Mouse (Mus musculus): ENCODE measurements around the gene Tas2r137. TPM values are rescaled to one million over a fixed set of nuclear protein-coding genes. Genes with fewer than 3 reads are reported as not detected.

Tas2r137 gene
- not detected in 2 replicates for polyA plus RNA-seq (2015; fragmentation: Nextera tagmentation; extraction: Ambion mirVana)

DNA sequence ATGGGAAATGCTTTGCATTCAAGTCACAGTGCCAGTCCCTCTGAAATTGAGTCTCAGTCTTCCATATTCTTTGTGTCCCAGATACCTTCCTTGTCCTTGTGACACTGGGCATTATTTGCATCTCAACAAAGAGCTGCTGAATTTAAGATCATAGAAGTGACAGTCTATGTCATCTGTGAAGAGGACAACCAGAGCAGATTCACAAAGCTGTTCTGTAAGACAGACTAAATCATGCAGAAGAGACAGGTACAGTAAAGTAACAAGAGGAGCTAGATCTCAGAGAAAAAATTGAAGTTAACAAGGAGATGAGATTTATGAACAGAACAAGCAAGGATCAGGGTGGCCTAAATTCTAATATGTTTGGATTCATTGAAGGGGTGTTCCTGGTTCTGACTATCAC is at the start of gene Tas2r137:
TSS of gene Tas2r137 (plus strand) at position 301 of the 400 bp plus-strand sequence.
- H3K27me3 ChIP-seq = no peaks in the 10 kb centered on the region
- H3K4me3 ChIP-seq = no peak within 1 kb of the TSS
- no peak within 1 kb of the TSS for H3K4me2 ChIP-seq
- no peak within 1 kb of the TSS for H3K9ac ChIP-seq
- no peak within 1 kb of the TSS for H3K27ac ChIP-seq
- H3K36me3 ChIP-seq = no peaks in the 10 kb centered on the region
- H3K9me3 ChIP-seq (replicated peaks) = no peaks in the 10 kb centered on the region
- H3K4me1 ChIP-seq (replicated peaks) = no peaks in the 10 kb centered on the region
- ATAC-seq (replicated peaks; ENCODE audit: insufficient number of reproducible peaks, insufficient read depth, low FRiP score, low read depth) = no peak

DNA sequence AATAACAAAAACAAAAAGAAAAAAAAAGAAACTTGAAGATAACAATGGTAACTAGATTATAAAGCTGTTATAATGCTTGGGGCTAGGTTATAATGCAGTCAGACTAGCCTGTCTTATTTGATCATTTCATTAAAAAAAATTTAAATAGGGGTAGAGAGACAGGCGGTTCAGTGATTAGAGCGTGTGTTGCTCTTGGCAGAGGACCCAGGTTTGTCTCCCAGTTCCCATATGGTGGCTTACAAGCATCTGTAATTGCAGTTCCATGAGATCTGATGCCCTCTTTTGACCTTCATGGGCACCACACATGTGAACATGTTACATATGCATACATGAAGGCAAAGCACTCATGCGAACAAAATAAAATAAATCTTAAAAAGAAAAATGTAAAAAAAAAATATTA is 49.8 kb upstream of the Tas2r137 start:
- H3K9ac ChIP-seq = no peak overlapping the region
- WGBS = 64% methylated on average over 3 of the region's 3 CpGs
- peaks cover 4% of the 10 kb centered on the region for H3K4me1 ChIP-seq (replicated peaks)
- no peaks in the 10 kb centered on the region for H3K36me3 ChIP-seq
- no peak overlapping the region for H3K4me3 ChIP-seq
- H3K27me3 ChIP-seq = peaks cover 25% of the 10 kb centered on the region
- no peak overlapping the region for H3K27ac ChIP-seq
- no peak for ATAC-seq (replicated peaks; ENCODE audit: insufficient number of reproducible peaks, insufficient read depth, low FRiP score, low read depth)
- H3K9me3 ChIP-seq (replicated peaks) = no peaks in the 10 kb centered on the region
- H3K4me2 ChIP-seq = no peak overlapping the region

DNA sequence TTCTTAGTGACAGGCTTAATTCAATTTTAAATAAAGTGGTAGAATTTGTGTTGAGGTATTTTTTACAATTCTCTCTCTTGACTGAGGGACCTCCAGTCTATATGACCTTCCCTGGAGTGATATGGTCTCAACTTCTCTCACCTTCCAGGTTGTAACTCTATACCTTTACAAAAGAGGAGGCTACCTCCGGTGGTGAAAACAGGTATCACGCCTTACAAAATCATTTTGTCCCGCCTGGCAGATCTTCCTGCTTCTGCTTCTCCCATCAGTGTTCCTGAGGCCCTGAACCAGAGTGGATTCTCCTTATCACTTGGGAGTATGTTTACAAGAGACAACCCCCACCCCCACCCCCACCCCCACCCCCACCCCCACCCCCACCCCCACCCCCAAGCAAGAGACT is 49.3 kb upstream of the Tas2r137 start:
- ATAC-seq (replicated peaks; ENCODE audit: insufficient number of reproducible peaks, insufficient read depth, low FRiP score, low read depth) = no peak
- 33% methylated on average over 3 of the region's 3 CpGs for WGBS
- 0 out of 2 replicates have a peak, but pooled peaks cover 2% of the 10 kb centered on the region for H3K4me1 ChIP-seq (replicated peaks)

DNA sequence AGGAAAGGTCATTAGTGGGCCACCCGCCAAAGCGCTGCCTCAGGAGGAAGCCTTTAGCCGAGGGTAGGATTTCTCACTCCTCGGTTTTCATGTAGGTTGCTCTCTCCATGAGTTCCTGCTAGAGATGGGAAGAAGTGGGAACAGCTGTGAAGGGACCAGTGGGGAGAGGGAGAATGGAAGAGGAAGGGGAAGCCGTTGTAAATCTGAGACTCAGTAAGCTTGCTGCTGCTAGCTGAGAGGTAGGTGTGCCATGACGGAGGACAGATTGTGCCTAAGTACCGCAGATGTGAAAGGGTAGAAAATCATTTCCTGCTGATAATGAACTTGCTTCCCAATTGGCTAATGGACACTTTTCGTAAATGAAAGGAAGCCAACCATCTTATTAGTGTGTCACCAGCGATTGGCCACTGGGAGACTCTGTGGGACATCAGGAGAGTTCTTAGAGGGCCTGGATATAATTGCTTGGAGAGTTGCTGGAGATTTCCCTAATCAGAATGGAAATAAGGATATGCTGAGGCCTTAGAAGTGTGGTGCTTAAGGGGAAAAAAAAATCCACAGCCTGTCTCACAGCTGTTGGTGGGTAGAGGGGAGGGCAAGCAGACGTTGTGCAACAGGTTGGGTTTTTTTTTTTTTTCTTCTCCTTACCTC is 47.6 kb upstream of the Tas2r137 start:
- Histone ChIP-seq H3K9ac (no peak overlapping the region), H3K4me2 (no peak overlapping the region), H3K36me3 (no peaks in the 10 kb centered on the region), H3K27ac (no peak overlapping the region), H3K9me3 (replicated peaks) (no peaks in the 10 kb centered on the region), H3K4me1 (replicated peaks) (0 out of 2 replicates have a peak, but pooled peaks cover 2% of the 10 kb centered on the region), H3K4me3 (no peak overlapping the region), H3K27me3 (peaks cover 26% of the 10 kb centered on the region)
- no peak for ATAC-seq (replicated peaks; ENCODE audit: insufficient number of reproducible peaks, insufficient read depth, low FRiP score, low read depth)
- WGBS = 21% methylated on average over 10 of the region's 10 CpGs

More for the DNA sequence above, 49.3 kb upstream of the Tas2r137 start:
- H3K9me3 ChIP-seq (replicated peaks) = no peaks in the 10 kb centered on the region
- no peak overlapping the region for H3K4me2 ChIP-seq
- no peaks in the 10 kb centered on the region for H3K36me3 ChIP-seq
- no peak overlapping the region for H3K9ac ChIP-seq
- H3K4me3 ChIP-seq = no peak overlapping the region
- H3K27me3 ChIP-seq = peaks cover 29% of the 10 kb centered on the region
- no peak overlapping the region for H3K27ac ChIP-seq

DNA sequence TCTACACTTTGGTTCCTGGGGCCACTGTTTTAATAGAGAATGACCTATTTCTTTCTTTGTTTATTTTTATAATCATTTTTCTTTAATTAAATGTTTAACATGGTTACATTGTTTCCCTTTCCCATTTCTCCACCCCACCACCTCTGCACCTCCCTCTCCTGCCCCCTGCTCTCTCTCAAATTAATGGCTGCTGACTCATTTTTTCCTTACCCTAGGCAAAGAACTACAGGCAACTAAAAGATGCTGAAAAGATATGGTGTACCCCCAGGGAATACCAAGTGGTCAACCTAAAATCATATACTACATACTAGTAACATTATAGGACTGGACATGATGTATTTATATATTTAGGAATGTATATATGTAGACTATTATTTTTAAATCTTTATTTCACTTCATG is 42.4 kb upstream of the Tas2r137 start:
- Histone ChIP-seq H3K4me3 (no peak overlapping the region), H3K27ac (no peak overlapping the region), H3K36me3 (no peaks in the 10 kb centered on the region), H3K27me3 (0 out of 2 replicates have a peak, but pooled peaks cover 12% of the 10 kb centered on the region), H3K9ac (no peak overlapping the region), H3K4me1 (replicated peaks) (no peaks in the 10 kb centered on the region), H3K4me2 (no peak overlapping the region), H3K9me3 (replicated peaks) (no peaks in the 10 kb centered on the region)
- ATAC-seq (replicated peaks; ENCODE audit: insufficient number of reproducible peaks, insufficient read depth, low FRiP score, low read depth) = no peak

DNA sequence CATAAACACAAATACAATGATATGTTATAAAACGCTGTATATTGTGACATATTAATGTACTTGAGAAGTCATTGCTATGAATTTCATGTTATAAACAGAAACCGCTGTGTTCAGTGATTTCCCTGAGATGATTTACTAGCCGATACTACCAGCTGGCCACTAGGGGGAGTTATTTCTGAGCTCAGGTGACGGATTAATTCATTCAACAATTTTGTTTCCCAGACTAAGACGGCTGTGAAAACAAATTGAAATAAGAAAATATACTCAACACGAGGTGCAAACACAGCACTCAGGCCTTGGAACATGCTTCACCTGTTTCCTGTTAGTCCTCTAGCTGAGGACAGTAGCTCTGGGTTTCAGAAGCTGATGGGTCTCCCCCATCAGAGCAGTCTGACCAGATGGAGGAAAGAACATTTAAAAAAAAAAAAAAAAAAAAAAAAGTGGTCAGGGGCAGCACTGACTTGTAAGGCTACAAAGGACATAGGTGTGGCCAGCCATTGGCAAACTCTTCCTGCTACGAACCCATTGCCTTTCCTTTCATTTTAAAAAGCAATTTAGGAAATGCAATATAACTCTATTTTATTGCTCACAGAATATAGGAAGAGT is 36.5 kb upstream of the Tas2r137 start:
- Histone ChIP-seq H3K9me3 (replicated peaks) (no peaks in the 10 kb centered on the region), H3K27ac (no peak overlapping the region), H3K27me3 (0 out of 2 replicates have a peak, but pooled peaks cover under 1% of the 10 kb centered on the region), H3K36me3 (no peaks in the 10 kb centered on the region), H3K4me3 (no peak overlapping the region), H3K9ac (no peak overlapping the region), H3K4me2 (no peak overlapping the region), H3K4me1 (replicated peaks) (no peaks in the 10 kb centered on the region)
- WGBS = 26% methylated on average over 7 of the region's 7 CpGs
- ATAC-seq (replicated peaks; ENCODE audit: insufficient number of reproducible peaks, insufficient read depth, low FRiP score, low read depth) = no peak

DNA sequence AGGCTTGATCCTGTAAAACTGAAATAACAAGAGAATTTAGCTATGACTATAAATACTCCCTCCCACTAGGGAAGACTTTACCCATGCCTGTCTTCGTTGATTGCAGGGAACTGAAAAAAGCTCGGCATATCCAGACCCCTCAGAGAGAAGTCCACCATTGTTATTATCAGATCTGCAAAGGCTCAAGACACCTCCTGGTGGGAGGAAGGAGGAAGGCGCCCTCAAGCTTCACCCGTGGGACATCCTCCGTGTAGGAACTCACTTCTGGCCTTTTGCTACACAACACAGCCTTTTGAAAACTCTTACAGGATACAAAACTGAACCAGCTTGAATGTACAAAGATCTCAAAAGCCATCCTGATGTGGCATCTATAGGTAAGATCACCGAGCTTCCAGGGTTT is 25.3 kb upstream of the Tas2r137 start:
- H3K27me3 ChIP-seq = no peaks in the 10 kb centered on the region; the same call in 1 of the 2 replicates
- 42% methylated on average over 6 of the region's 6 CpGs for WGBS
- no peaks in the 10 kb centered on the region for H3K36me3 ChIP-seq
- no peak for ATAC-seq (replicated peaks; ENCODE audit: insufficient number of reproducible peaks, insufficient read depth, low FRiP score, low read depth)
- no peak overlapping the region for H3K4me2 ChIP-seq
- no peak overlapping the region for H3K4me3 ChIP-seq
- no peaks in the 10 kb centered on the region for H3K4me1 ChIP-seq (replicated peaks)
- H3K9me3 ChIP-seq (replicated peaks) = no peaks in the 10 kb centered on the region
- H3K27ac ChIP-seq = no peak overlapping the region
- H3K9ac ChIP-seq = no peak overlapping the region

DNA sequence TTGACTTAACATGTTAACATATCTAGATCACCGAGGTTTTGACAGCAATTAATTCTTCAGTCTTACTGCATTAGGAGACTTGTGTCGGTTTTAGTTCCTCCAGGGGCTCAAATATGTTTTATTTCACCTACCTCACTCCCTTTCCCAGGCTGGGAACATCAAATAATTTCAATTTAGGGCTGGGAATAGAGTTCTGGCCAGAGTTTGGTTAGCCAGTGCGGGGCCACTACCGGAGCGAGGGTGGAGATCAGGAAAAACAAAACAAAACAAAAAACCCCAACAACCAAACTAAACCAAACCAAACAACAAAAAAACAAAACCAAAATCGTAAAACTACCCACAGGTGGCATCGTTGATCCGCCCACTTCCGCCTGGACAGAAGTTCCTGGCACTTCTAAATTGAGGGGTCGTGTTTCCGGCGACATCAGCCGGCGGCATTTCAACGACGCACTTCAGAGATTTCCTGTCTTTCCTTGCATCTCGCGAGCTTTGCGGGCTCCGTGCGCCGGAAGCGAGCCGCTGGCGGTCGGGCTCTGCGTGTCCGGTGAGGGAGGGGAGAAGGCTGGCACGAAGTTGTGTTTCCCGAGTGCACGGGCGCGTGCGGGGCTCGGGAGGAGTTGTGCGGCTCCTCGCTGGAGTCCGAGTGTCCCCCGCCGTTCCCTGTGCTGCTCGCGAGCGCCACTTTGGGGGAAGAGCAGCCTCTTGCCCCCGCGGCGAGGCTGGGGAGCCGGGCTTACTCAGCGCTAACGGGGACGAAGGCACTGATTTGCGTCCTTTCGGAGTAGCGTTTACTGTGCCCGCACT is 19.9 kb upstream of the Tas2r137 start, which contains the start of gene Ssbp1:
TSS of gene Ssbp1 (plus strand) at position 437 of the 804 bp plus-strand sequence.
- Histone ChIP-seq H3K4me1 (replicated peaks) (peaks cover 6% of the 10 kb centered on the region), H3K27ac (peak within 1 kb of the TSS; percentile 89), H3K4me2 (peak within 1 kb of the TSS; percentile 84), H3K9ac (peak within 1 kb of the TSS; percentile 78), H3K4me3 (peak within 1 kb of the TSS; percentile 64), H3K27me3 (no peaks in the 10 kb centered on the region), H3K36me3 (peaks cover 28% of the 10 kb centered on the region), H3K9me3 (replicated peaks) (no peaks in the 10 kb centered on the region)
- under 1% methylated on average over 54 of the region's 54 CpGs for WGBS
- ATAC-seq (replicated peaks; ENCODE audit: insufficient number of reproducible peaks, insufficient read depth, low FRiP score, low read depth) = peak; percentile 95

DNA sequence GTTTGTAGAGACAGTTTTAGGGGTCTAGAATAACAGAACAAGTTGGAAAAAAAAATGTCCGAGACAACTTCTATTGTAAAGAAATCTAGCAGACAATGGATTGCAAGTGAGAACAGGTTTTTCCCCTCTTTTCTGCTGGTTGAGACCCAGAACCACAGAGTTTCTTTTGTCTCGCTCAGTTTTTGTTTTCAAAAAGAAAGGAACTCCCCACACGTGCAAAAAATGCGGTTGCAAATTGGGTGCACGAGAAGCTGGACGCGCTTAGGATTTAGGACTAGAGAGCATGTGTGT is 19.4 kb upstream of the Tas2r137 start:
- H3K4me3 ChIP-seq = peak overlapping the region; percentile 64
- peak overlapping the region; percentile 89 for H3K27ac ChIP-seq
- H3K4me1 ChIP-seq (replicated peaks) = peaks cover 6% of the 10 kb centered on the region
- H3K36me3 ChIP-seq = peaks cover 32% of the 10 kb centered on the region
- H3K4me2 ChIP-seq = peak overlapping the region; percentile 84
- WGBS = under 1% methylated on average over 7 of the region's 7 CpGs
- no peak for ATAC-seq (replicated peaks; ENCODE audit: insufficient number of reproducible peaks, insufficient read depth, low FRiP score, low read depth)
- H3K27me3 ChIP-seq = no peaks in the 10 kb centered on the region
- H3K9me3 ChIP-seq (replicated peaks) = no peaks in the 10 kb centered on the region
- H3K9ac ChIP-seq = peak overlapping the region; percentile 78

DNA sequence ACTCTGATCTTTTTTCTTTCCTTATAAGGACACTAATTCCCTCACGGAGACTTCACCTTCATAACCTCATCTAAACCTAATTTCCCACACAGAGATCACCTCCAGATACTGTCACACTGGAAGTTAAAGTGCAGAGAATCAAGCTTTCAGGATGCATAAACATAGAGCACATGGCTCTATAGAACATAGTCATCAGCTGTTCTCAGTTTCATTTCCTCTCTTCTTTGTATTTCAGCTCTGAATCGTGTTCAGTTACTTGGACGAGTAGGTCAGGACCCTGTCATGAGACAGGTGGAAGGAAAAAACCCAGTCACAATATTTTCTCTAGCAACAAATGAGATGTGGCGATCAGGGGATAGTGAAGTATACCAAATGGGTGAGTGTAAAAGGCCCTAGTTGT is 14.9 kb upstream of the Tas2r137 start:
- H3K36me3 ChIP-seq = peaks cover 51% of the 10 kb centered on the region
- no peak overlapping the region for H3K9ac ChIP-seq
- H3K4me3 ChIP-seq = no peak overlapping the region
- peaks cover 6% of the 10 kb centered on the region for H3K4me1 ChIP-seq (replicated peaks)
- WGBS = 84% methylated on average over 4 of the region's 4 CpGs
- H3K27me3 ChIP-seq = no peaks in the 10 kb centered on the region
- H3K9me3 ChIP-seq (replicated peaks) = no peaks in the 10 kb centered on the region
- no peak overlapping the region for H3K4me2 ChIP-seq
- ATAC-seq (replicated peaks; ENCODE audit: insufficient number of reproducible peaks, insufficient read depth, low FRiP score, low read depth) = no peak
- no peak overlapping the region for H3K27ac ChIP-seq

DNA sequence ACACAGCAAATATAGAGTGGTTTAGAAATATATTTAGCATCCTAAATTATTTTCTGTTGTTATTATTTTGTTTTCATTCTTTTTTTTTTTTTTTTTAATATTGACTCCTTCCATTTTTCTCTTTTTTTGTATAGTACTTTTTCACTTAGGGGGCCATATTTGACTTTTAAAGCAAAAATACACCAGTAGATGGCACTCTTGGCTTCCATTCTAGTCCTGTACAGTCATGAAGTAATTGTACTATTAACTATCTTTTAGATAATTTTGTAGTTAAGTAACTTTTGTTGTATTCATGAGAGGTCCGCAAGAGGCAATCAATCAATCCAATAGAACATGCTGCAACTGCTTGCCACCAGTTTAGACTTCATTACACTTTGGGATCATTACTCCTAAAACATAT is 11.3 kb upstream of the Tas2r137 start:
- ATAC-seq (replicated peaks; ENCODE audit: insufficient number of reproducible peaks, insufficient read depth, low FRiP score, low read depth) = no peak
- no peak overlapping the region for H3K9ac ChIP-seq
- no peaks in the 10 kb centered on the region for H3K9me3 ChIP-seq (replicated peaks)
- no peak overlapping the region for H3K4me2 ChIP-seq
- 84% methylated on average over 1 of the region's 1 CpGs for WGBS
- no peak overlapping the region for H3K4me3 ChIP-seq
- no peak overlapping the region for H3K27ac ChIP-seq
- H3K27me3 ChIP-seq = no peaks in the 10 kb centered on the region
- H3K4me1 ChIP-seq (replicated peaks) = no peaks in the 10 kb centered on the region
- peaks cover 66% of the 10 kb centered on the region for H3K36me3 ChIP-seq

Measured in heart, embryonic 15.5 days (tissue).